Mouse (Mus musculus): ENCODE measurements around the gene Cd300lg.

Cd300lg gene

DNA sequence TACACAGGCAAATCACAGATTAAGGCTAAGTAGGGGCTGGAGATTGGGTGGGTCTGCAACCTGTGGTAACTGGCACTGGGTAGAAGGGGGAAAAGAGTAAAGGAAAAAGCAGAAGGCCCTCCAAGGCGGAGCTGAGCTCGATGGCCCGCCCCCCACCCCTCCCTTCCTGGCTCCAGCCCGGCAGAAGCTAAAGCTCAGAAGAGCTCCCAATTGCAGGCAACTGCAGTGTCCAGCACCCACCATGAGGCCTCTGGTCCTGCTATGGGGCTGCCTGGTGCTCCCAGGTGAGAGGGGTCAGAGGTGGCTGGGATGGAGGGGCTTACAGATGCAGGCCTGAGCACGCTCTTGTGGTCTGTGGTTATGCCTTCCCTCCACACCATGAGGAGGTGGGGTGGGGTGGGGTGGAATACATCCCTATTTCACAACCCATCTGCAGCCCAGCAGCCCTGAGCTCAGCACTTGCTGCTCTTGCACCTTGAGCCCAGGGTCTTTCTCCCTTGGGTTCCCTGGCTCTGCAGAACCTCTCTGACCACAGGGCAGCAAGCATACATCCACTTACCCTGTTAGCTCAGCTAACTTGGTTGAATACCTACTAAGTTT is at the start of gene Cd300lg:
Gene Cd300lg, plus strand, starts transcription at position 160 of the 600 bp plus-strand sequence.
- no peak for DNase-seq (ENCODE audit: low read depth, low spot score)

DNA sequence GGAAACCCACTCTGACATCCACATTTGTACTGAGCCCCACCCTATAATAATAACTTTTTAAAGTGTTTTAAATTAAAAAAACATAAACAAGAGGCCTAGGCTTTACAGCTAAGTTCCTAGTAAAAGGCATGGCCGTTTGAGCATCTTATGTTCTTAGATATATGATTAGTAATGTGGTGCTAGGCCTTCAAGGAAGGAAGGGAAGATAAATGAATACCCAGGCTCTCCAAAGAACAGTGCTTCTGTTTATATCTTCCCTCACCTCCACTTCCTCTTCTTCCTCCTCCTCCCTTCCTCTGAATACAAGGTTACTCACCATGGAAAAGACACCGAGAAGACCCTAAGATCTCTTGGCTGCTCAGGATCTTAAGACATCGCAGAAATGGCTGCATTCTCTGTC is 49.5 kb upstream of the Cd300lg start:
- no peak for DNase-seq (ENCODE audit: low read depth, low spot score)

DNA sequence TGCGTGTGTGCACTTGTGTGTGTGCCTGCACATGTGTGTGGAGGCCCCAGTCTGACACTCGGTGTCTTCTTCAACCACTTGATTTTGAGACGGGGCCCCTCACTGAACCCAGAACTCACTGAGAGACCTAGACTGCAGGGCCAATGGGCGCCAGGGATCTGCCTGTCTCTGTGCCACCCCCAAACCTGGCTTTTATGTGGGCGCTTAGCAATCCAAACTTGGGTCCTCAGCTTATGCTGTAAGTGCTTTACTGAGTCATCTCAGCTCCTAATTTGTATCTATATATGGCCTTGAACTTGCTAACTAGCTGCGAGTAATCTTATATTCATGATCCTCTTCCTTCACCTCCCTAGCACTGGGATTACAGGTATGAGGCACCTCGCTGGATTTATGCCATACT is 48.9 kb upstream of the Cd300lg start:
- DNase-seq (ENCODE audit: low read depth, low spot score) = no peak

DNA sequence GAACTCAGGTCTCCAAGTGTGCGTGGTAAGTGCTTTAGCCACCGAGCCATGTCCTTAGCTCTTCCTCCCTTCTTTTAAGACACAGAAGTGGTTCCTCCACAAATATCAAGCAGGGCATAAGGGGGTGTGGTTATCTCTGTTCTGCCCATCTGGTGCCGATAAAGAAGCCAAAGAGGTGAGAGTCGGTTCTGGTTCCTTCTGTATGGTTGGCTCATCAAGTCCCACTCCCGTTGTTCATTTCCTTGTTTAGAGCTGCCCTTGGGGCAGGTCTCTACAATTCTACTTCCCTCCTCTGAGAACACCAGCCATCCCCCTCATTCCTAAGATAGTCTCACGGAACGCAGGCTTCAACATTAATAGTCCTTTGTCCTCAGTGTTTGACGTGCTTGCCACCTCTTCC is 47.2 kb upstream of the Cd300lg start:
- DNase-seq (ENCODE audit: low read depth, low spot score) = no peak

DNA sequence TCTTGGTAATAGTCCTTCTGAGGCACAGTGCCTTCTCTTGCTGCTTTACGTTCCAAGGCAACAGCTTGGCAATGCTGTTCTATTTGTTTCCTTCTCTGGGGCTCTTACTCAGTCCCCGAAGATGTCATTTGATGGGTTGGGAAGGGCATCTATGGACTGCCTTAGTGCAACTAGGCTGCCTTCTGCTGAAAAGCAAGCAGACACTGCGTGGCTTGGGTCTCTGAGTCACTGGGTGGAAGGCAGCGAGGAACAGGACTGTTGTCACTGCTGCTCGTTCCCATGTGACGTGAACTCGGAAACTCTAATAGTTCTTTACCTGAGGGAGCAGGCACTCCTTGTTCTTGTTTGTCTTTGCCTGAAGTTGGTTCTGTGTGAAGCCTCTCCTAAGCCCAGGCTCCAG is 45.4 kb upstream of the Cd300lg start:
- no peak for DNase-seq (ENCODE audit: low read depth, low spot score)

DNA sequence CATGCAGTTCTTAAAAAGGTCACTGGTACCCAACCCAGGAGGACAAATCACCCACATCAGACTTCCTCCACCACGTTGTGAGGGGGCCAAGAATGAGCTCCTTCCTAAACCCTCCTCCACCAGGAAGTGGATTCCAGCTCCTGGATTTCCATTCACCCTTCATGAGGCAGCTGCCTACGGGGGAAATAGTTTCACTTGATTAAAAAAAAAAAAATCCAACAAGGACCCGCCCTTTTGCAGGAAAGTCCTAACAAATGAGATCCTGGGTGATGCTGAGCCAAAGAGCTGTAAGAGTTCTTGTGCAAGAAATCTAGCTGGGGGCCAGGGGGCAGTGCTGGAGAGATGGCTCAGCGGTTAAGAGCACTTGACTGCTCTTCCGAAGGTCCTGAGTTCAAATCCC is 43.1 kb upstream of the Cd300lg start:
- DNase-seq (ENCODE audit: low read depth, low spot score) = no peak

DNA sequence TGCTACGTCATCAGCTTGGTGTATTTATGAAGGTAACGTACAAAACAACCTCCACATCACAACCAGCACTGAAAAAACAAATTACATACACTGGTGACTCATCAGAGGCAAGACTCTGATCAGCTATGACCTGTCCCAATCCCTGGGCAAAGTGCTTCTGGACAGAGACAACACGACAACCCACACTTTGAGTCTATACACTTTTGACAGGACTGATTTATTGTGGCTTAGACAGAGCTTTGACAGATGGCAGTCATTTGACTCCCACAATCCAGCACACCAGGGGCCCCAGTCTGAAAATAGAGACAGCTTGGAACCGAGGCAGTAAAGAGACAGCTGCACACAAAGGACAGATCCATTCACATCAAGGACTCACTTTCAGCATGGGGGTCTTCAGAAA is 41.8 kb upstream of the Cd300lg start:
- no peak for DNase-seq (ENCODE audit: low read depth, low spot score)

DNA sequence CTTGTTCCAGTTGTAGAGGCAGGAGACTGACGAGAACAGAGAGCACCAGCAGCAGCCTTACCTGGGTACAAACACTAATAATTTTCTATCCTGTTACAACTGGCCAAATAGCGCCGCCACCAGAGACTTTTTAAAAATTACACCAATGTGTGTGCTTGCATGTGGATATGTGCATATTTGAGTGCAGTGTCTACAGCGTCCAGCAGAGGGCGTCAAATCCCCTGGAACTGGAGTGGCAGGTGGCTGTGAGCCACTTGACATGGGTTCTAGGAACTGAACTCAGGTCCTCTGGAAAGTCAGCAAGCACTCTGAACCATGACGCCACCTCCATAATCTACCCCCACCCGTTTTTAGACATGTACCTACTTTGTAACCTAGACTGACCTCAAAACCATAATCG is 37.1 kb upstream of the Cd300lg start:
- DNase-seq (ENCODE audit: low read depth, low spot score) = no peak

DNA sequence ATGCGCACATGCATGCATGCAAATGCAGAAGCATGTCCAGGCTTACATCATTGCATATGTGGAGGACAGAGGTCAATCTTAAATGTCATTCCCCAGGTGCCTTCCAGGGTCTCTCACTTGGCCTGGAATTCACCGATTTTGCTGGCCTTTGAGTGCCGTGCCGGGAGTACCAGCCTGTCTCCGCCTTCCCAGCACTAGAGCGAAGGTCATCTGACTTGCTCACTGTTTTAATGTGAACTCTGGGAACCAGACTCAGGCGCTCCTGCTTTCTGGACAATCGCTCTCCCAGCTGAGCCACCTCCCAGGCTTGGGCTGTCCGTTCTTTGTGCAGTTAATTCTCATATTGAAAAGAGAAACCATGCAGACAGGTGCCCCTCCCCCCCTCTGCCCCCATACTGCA is 35.0 kb upstream of the Cd300lg start:
- no peak for DNase-seq (ENCODE audit: low read depth, low spot score)

DNA sequence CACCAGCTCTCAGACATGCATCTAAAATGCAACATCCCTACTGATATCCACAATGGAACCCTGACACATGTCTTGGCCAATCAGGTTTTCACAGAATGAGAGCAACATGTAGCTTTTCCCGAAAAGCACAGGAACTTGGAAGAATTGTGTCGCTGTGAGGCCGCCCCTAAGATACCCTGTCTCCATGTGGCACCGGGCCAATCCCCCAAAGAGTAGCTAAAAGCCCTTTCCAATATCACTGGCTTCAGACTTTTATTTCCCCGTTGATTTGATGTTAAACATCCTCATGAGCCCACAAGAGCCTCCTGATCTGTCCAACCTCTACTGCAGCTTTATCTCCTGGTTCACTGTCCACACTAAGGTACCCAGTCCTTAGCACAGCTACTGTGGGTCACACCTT is 34.6 kb upstream of the Cd300lg start:
- DNase-seq (ENCODE audit: low read depth, low spot score) = no peak

DNA sequence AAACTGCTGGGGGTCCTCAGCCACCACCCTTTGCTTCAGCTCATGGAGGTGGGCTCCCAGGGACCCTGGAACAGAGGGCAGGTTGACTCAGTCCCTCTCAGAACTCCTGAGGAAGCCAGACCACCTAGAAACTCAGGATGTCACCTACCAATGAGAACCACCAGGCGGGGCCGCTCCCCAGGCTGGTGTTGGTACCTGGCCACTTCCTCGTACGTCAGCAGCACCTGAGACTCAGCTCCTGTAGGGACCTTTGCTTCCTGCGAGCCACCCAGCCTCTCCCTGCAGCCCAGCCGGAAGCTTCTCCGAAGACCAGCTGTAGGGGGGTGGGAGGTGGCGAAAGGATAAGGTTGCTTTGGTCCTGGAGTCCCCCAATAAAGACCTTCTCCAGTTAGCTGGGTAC is 32.9 kb upstream of the Cd300lg start:
- DNase-seq (ENCODE audit: low read depth, low spot score) = no peak

DNA sequence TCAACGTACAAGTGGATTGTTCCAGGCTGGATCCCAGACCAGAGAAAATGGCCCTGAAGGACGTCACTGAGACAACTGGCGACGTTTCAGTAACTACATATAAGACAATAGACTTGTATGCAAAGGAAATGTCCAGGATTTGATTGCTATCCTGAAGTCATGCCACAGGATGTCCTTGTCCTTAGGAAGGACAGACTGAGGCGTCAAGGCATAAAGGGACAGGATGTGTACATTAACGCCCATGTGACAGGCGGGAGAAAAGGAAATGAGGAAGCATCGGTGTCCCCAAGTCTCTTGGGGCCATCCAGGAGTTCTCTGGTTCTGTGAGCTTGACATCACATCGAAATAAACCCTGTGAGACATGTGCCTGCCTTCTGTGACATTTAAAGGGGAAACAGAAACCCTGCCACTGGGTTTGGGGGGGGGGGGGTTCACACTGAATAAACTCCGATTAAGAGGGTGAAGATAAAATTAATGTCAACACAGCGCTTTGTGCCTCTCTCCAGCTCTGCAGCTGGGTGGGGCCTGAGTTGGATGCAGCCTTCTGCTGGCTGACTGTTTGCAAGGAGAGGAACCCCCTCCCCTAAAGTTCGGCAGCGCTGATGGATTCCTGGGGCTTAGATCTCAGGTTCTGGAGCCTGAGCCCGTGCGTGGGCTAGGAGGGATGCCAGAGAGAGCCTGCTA is 32.2 kb upstream of the Cd300lg start:
- no peak for DNase-seq (ENCODE audit: low read depth, low spot score)

DNA sequence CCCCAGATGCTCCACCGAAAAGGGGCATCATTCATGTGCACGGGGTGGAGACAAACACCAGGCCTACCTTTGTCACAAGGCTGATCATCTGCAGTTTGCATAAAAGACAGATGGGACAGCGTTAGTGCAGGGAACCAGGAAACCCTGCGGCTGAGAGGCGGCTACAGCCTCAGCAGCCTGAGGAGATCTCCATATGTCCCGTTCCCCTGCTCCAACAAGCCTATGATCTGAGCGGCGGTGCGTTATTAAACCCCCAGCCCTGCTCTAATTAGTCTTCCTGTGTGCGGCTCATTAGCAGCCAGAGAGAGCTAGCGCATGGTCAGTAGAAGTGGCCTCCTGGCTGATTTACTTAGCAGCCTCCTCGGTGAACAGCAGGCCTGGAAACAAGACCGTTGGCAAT is 31.2 kb upstream of the Cd300lg start:
- DNase-seq (ENCODE audit: low read depth, low spot score) = no peak

DNA sequence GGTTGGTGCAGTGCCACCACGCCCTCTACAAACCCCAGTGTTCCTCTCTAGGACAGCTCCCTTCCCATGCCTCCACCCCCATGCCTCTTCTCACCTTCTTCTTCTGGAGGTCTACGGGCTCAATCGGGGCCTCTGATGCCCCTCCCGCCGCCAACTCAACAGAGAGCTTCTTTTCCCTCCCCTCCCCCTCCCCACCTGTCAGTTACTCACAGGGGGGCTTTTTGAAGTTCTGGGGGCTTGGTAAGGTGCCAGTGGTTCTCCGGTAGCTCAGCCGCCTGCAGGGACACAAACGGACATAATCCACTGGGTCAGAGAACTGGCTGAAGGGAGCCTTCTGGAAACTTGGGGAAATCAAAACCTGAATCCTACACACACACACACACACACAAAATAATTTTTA is 29.8 kb upstream of the Cd300lg start:
- no peak for DNase-seq (ENCODE audit: low read depth, low spot score)

DNA sequence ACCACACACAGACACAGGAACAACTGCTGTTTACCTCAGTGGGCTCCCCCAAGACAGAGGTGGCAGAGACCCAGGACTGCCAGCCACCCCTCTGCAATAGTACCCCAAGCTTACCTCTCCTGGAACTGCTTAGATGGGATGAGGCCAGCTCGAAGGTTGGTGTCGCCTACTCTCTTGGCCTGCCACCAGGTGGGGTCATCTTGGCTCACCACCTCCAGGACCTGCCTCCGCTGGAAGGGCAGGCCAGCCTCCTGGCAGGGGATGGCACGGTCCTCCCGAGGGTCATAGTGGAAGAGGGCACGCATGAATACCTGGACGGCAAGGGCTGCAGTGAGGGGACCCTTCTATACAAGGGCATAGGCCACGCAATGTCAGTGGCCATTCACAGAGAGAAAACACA is 28.1 kb upstream of the Cd300lg start:
- DNase-seq (ENCODE audit: low read depth, low spot score) = no peak

DNA sequence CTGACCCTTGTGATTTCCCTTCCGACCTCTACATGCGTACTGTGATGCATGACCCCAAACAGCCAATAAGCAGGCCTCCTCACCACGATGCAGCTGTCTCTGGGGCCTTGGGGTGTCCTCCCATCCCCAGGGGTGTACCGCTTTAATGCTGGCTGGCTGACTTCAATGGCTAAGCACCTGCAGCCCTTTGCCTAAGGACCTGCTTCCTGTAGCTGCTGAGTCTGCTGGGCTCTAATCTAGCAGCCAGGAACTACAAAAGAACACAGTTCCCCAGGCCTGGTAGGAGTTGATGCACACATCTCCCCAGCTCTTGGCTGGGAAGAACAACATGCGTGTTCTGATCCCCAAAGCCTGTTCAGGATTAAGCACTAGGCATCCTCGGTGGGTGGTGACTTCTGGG is 25.8 kb upstream of the Cd300lg start:
- DNase-seq (ENCODE audit: low read depth, low spot score) = no peak

DNA sequence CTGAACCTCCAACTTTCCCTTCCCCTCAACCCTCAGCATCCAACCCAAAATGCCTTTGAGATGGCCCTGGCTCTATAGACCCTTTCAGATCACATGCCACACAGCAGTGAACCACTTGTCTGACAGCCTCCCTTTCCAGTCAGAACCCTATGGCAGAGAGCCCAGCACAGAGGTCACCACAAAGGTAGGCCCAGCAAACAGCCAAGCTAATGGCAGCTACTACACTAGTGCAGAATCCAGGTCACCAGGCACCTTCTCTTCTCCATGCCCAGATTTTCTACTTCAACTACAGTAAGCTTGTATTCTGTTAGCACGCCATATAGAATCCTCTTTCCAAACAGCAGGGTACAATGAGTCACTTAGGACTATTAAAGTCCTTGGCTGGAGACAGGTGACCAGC is 25.2 kb upstream of the Cd300lg start:
- no peak for DNase-seq (ENCODE audit: low read depth, low spot score)

DNA sequence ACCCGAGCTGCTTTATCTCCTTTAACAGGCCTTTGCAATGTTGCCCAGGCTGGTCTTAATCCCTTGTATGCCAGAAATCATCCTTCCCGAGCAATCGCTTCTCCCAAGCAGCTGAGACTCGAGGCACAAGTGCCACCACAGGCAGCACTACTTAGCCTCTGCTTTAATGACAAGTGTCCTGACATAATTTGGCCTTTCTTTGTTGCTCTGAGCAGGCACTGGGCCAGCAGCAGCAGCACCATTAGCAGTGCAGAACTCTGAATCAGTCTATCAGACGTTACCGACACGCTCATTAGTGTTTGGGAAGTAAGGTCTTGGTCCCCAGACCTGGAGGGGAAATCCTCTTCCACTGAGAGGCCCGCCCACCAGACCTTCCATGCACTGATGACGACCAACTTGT is 21.6 kb upstream of the Cd300lg start:
- no peak for DNase-seq (ENCODE audit: low read depth, low spot score)

DNA sequence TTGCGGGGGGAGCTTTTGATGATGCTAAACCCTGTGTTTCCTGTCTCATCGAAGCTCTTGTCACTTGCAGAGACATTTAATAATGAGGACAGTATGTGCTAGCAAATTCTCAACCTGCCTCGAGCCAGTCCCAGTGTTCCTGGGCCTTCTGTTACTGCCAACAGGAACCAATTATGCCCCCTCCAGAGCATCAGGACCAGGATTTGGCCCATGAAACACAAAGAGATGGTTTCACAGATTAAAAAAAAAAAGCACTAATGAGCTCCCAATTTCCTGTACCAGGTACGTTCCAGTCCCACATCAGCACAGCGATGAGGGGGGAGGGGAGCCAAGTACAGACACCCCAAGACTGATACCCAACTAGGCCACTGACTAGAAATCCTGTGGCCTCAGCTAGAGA is 20.1 kb upstream of the Cd300lg start:
- no peak for DNase-seq (ENCODE audit: low read depth, low spot score)

DNA sequence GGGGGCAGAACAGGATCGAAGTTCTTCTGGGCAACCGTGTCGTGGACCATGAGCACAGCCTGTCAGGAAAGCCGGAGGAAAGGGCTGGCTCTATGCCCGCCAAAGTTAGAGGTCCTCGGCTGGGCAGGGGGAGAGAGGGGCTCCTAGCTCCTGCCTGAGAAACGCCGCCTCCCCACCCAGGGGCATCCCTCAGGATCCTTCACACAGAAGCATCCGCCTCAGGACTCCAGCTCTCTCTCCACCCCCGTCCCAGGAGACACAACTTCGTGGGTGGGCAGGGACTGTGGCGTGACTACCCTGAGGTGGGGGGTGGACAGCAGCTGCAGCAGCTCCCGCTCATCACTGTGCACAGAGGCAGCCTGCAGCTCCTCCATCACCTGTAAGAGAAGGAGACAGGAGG is 17.9 kb upstream of the Cd300lg start:
- DNase-seq (ENCODE audit: low read depth, low spot score) = no peak

DNA sequence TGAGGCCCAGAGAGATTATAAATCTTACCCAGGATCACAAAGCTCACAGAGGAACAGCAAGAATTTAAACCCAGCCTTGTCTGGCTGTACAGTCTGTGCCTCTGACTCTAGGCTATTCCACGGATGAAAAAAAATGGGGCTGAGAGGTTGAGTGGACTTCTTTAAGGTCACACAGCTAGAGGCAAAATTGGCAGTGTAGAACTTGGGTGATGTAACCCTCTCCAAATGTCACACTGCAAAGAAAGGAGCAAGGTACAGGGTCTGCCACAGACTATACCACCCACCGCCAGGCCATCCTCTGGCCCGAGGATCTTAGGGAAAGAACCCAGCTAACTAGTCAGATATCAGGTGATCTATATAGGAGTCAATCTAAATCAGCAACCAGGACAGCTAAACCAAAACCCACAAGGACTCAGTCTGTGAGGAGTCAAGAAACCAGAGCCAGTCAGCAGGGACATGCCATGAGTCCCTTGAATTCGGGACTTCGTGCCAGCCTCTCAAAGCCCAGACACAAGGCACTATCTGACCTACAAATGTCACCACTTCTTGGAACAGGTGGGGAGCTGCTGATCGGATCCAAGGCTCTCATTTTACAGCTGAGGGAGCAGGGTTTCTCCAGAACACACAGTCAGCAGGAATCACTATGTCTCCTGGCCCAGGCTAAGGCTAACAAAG is 17.1 kb upstream of the Cd300lg start:
- DNase-seq (ENCODE audit: low read depth, low spot score) = no peak

DNA sequence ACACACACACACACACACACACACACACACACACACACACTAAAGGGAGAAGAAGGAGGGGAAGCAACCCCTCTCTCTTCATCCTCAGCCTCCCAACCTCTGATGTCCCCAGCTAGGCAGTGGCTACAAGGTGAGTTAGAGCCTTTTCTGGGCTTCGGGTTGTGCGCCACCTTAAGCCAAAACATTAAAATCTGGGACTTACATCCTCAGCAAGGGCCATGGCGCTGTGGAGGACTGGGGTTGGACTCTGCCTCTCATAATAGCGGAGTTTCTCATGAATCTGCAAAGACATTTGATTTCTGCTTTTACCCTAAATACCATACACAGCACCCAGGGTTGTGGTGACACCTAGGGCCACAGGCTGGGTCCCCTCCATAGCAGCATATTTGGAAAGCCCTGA is 16.4 kb upstream of the Cd300lg start:
- DNase-seq (ENCODE audit: low read depth, low spot score) = no peak

DNA sequence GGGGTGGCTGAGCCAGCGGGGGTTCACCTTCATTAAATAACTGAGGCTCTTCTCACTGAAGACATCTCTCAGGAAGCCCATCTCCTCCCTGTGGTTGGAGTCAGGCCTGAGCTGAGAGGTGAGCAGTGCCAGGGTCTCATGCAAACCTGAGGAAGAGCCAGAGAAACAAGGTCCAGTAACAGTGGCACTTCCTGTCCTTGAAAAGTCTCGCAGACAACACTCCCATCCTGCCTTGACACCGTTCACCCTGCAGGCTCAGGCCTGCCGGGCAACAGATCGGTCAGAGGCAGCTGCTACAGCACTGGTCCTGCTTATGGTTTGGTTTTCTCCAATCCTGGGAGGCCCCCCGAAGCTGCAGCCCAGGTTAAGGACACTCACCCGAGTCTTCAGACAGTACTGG is 16.0 kb upstream of the Cd300lg start:
- no peak for DNase-seq (ENCODE audit: low read depth, low spot score)
